Mouse (Mus musculus) urinary bladder, postnatal 0 days (tissue): ENCODE data around the gene Efcab2. TPM values are rescaled to one million over a fixed set of nuclear protein-coding genes. Genes with fewer than 3 reads are reported as not detected.

Experiments used
- microRNA-seq: library from miRNA; unstranded; fragments of <30 nt; microRNA quantifications from one replicate; pipeline ENCODE4, GENCODE M21; 2016
- polyA plus RNA-seq: library from polyadenylated mRNA; unstranded; fragments of >200 nt; fragmentation: Nextera tagmentation; extraction: Ambion mirVana; gene quantifications from 2 replicates; pipeline ENCODE4 v1.2.1, GENCODE M21; 2015

Gene Efcab2
- polyA plus RNA-seq = 3.2 and 3.6 TPM in 2 replicates

GRCm38 (mm10) chr1:178405951-178406711 is at the start of gene Efcab2:
TSS of gene Efcab2 (plus strand) at chr1:178406085.

DNA sequence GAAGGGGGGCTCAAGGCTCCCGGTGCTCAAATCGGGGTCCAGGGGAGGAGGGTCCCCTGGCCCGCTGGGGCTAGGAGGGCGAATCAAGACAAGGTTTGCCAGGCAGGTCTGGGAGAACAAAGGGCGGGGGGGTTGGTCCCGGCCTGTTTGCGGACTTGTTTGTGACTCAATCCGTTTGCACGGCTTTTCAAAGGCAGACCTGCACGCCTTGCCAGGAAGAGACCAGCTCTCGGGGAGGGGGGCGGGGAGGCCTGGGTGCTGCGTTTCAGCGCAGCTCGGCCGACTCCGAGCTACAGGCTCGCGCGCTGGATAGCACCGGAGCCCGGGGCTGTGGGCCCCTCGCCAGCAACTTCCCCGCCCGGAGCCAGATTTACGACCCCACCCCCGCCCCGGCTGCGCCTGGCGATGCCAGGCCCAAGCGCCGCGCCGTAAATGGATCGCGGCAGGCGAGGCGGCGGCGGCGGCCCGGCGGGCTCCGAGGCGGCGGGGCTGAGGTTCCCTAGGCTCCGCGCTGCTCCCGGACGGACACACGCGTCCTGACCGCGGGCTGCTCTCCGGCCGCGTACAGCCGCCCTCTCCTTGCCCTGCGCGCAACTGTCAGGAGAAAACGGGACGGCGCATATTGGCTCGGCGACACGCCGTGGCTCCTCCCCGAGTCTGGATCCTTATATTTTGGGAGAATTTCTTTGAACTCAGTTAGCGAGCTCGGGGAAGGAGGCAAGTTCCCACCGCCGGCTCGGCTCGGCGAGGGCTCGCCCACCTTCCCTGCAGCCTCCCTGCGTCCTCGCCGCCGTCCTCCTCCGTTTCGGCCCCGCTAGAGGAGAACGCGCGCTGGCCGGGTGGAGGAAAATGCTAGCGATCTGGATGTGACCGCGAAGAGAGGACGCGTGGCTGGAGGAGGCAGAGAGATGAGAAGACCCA is 122.8 kb downstream of the Efcab2 start, which contains the start of gene Kif26b:
TSS of gene Kif26b (plus strand) at position 695 of the 921 bp plus-strand sequence.

Small RNA genes lying within 50 kb of the gene (microRNA-seq; reads per million reads assigned to microRNA genes)
- gene Gm27458 = not detected

Other genes with a start within 250 kb of the Efcab2 start
- 29.1 and 34.9 TPM in 2 replicates for gene Desi2, start 218.7 kb upstream of the Efcab2 start, polyA plus RNA-seq
- 87.3 and 127 TPM in 2 replicates for gene Cox20, start 87.0 kb upstream of the Efcab2 start, polyA plus RNA-seq
- 115 and 141 TPM in 2 replicates for gene Hnrnpu, start 68.3 kb upstream of the Efcab2 start, polyA plus RNA-seq
- 0.63 and 0.92 TPM in 2 replicates for gene Kif26b, start 123.0 kb downstream of the Efcab2 start, polyA plus RNA-seq